Mouse (Mus musculus) thymus, postnatal 4 days (tissue): ENCODE data around the gene Brwd1.
"Not testable (repeated sequence)": the region's sequence is repeated elsewhere in the genome, so short reads cannot be mapped to it uniquely, and the experiment has no call there.

Experiments used
- DNase-seq: peaks from one replicate; pipeline ENCODE4 v3.0.0; 2021

The Brwd1 gene

GRCm38 (mm10) chr16:96080524-96080923 lies 1.8 kb downstream of the Brwd1 start:
- no peak for DNase-seq

- no peak for DNase-seq
These were observed 14.0 kb downstream of the Brwd1 start for GRCm38 (mm10) chr16:96068364-96068763.

GRCm38 (mm10) chr16:96066174-96066573 lies 16.2 kb downstream of the Brwd1 start:
- DNase-seq, result no peak

GRCm38 (mm10) chr16:96064649-96065048 lies 17.7 kb downstream of the Brwd1 start:
- DNase-seq, result peak; percentile 12

GRCm38 (mm10) chr16:96044096-96044495 lies 38.2 kb downstream of the Brwd1 start:
- DNase-seq, result peak; percentile 74

- no peak for DNase-seq
These were observed 41.6 kb downstream of the Brwd1 start for GRCm38 (mm10) chr16:96040691-96041090.

GRCm38 (mm10) chr16:96039538-96039937 lies 42.8 kb downstream of the Brwd1 start:
- DNase-seq, result no peak

GRCm38 (mm10) chr16:96034473-96034872 lies 47.9 kb downstream of the Brwd1 start:
- no peak for DNase-seq

- DNase-seq, result no peak
These were observed 49.8 kb downstream of the Brwd1 start for GRCm38 (mm10) chr16:96032368-96033043.

GRCm38 (mm10) chr16:96030476-96031102 lies 51.7 kb downstream of the Brwd1 start:
- DNase-seq, result peak; percentile 70

- no peak for DNase-seq
These were observed 56.1 kb downstream of the Brwd1 start for GRCm38 (mm10) chr16:96026256-96026655.

GRCm38 (mm10) chr16:96025244-96025643 lies 57.1 kb downstream of the Brwd1 start:
- DNase-seq, result no peak

GRCm38 (mm10) chr16:96021045-96021444 lies 61.3 kb downstream of the Brwd1 start:
- DNase-seq, result no peak

GRCm38 (mm10) chr16:96009124-96009523 lies 73.2 kb downstream of the Brwd1 start:
- not testable (repeated sequence) for DNase-seq

GRCm38 (mm10) chr16:96004278-96004677 lies 78.0 kb downstream of the Brwd1 start:
- not testable (repeated sequence) for DNase-seq

- DNase-seq, result peak; percentile 35
These were observed 83.0 kb downstream of the Brwd1 start for GRCm38 (mm10) chr16:95999291-95999690.

- DNase-seq, result no peak
These were observed 86.2 kb downstream of the Brwd1 start for GRCm38 (mm10) chr16:95996156-95996555.

- DNase-seq, result not testable (repeated sequence)
These were observed 87.8 kb downstream of the Brwd1 start for GRCm38 (mm10) chr16:95994576-95994975.

- no peak for DNase-seq
These were observed 89.7 kb downstream of the Brwd1 start for GRCm38 (mm10) chr16:95992596-95992995.

GRCm38 (mm10) chr16:95991122-95991900 lies 91.0 kb downstream of the Brwd1 start:
- DNase-seq, result peak; percentile 28

- DNase-seq, result peak; percentile 99
These were observed 91.7 kb downstream of the Brwd1 start, which contains the start of gene Psmg1 for GRCm38 (mm10) chr16:95990462-95991121. Gene Psmg1, minus strand, starts transcription at chr16:95990960.

GRCm38 (mm10) chr16:95984911-95985310 lies 97.4 kb downstream of the Brwd1 start:
- DNase-seq, result peak; percentile 59

GRCm38 (mm10) chr16:95983601-95984000 lies 98.7 kb downstream of the Brwd1 start:
- DNase-seq, result peak; percentile 82
